Mouse (Mus musculus) left cerebral cortex, adult 11 months (tissue): ENCODE results near the gene Pakap.

Experiments used
- DNase-seq: peaks from one replicate; pipeline ENCODE4 v3.0.0; 2022; ENCODE audit warnings: low spot score

Pakap gene

GRCm38 (mm10) chr4:57715849-57716248 lies 147.9 kb downstream of the Pakap start:
- no peak for DNase-seq

DNA sequence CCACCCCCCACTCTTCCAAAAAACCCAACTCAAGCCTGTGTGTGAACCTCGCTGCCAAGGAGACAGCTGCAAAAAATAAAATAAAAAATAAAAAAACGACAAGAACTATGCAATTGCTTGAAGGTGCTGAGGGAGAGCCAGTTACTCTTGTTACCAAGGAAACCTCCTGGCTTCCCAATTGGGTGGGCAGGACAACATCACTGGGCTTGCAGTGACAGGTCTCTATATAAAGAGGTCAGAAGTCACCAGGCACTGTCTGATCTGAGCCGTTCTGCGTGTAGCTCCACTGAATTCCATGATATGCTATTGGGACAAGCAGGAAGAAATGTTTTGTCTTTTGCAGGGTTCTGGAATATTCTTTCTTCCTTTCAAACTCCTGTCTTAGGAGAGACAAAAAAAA lies 148.8 kb downstream of the Pakap start:
- no peak for DNase-seq

- DNase-seq = no peak
Observed at GRCm38 (mm10) chr4:57717354-57717753, 149.4 kb downstream of the Pakap start, which contains the start of gene Akap2. Akap2 (plus strand) TSS chr4:57717657.

GRCm38 (mm10) chr4:57719370-57719769 lies 151.4 kb downstream of the Pakap start:
- DNase-seq = no peak

DNA sequence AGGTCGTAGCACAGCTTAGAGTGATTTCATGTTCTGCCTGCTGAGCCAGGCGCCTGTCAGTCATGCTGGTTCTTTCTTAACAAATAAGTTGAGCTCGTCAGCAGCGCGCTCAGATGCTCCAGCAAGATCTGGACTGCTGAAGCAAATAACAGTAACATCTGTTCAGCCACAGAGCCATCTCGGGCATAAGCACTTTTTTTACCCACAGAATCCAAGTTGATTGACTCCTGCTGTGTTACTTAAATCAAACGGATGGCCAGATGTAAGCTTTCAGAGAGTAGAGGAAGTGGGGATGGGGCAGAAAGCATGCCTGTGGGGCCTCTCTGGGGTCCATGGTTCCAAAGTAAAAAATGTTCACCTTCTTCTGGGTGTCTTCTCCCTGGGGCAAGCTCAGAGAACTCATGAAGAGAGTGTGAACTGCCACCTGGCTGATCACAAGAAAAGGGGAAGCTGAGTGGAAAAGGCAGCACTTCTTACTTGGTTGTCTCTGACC lies 152.9 kb downstream of the Pakap start:
- no peak for DNase-seq

GRCm38 (mm10) chr4:57722296-57722695 lies 154.3 kb downstream of the Pakap start:
- no peak for DNase-seq

- DNase-seq = no peak
Observed at GRCm38 (mm10) chr4:57723659-57724058, 155.7 kb downstream of the Pakap start.

DNA sequence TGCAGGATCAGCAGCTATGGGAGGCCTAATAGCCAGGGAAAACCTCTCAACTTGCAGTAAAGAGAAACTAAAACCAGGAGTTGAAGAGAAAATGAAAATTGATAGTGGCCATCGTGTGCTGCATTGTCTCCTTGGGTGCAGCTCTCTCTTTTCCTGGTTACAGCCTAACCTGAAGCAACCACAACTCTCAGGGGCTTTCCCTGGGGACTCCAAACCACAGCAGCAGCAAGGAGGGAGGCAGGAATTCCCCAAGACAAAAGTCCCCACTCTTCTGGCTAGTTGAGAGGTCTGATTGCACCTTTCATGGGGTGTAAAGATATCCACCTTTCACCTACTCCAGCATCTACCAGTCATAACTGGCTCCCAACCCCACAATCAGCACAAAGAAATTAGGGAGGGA lies 157.6 kb downstream of the Pakap start:
- DNase-seq = no peak

DNA sequence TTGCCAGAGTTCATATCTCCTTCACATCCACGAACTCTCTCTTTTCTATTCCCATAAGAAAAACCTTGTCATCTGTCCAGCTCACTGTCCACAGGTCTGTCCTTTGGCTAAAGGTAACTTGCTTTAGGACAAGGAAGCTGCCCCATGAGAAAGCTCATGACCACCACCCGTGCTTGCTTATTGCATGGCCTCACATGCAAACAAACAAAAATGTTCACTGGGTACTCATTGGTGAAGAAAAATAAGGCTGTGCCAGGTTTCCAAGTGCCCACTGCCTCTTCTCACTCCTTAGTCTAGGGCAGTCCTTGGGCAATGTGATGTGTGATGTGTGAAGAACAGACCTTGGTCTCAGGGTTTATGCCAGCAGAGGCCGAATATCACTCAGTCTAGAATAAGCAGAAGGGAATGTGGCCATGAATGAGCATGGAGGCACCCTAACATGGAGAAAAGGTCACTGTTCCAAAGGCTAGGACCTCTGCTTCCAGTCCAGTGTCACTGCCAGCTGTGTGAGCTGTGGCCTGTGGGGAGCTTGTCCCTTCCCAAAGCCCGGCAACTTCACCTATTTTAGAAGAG lies 160.7 kb downstream of the Pakap start:
- no peak for DNase-seq

DNA sequence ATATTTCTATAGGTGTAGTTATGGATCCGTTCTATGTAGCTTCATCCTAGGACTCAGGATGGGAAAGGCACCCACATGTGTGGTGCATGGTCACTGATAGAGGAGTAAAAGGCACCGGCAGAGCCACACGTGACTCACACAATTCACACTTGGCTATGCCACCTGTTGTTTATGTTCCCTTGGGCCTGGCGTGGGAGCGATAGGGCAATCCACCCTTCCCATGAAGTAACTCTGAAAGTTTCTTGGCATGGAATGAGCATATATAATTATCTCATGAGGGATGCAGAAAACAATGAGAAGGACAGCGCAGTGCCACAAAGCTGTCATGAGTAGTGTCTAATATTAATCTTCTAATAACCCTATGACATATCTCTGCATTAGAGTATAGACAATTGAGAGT lies 162.1 kb downstream of the Pakap start:
- DNase-seq = no peak

- DNase-seq = no peak
Observed at GRCm38 (mm10) chr4:57730801-57731598, 163.0 kb downstream of the Pakap start.

GRCm38 (mm10) chr4:57732351-57732750 lies 164.4 kb downstream of the Pakap start:
- no peak for DNase-seq

DNA sequence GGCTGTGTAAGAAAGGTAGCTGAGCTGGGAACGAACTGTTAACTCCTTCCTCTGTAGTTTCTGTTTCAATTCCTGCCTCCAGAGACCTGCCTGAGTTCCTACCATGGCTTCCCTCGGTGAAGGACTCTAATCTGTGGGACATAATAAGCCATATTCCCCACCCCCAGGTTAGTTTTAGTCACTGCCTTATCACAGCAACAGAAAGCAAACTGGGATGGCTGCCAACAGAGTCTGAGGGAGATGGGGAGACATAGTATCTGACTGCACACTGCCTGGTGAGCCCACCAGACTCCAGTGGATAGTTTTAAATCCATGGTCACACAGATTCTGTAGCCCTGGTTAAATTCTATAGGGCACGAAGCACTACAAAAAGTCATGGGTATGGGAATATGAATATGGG lies 165.5 kb downstream of the Pakap start:
- DNase-seq = no peak

- no peak for DNase-seq
Observed at GRCm38 (mm10) chr4:57735426-57735825, 167.4 kb downstream of the Pakap start.

- DNase-seq = no peak
Observed at GRCm38 (mm10) chr4:57738856-57739552, 171.0 kb downstream of the Pakap start.

DNA sequence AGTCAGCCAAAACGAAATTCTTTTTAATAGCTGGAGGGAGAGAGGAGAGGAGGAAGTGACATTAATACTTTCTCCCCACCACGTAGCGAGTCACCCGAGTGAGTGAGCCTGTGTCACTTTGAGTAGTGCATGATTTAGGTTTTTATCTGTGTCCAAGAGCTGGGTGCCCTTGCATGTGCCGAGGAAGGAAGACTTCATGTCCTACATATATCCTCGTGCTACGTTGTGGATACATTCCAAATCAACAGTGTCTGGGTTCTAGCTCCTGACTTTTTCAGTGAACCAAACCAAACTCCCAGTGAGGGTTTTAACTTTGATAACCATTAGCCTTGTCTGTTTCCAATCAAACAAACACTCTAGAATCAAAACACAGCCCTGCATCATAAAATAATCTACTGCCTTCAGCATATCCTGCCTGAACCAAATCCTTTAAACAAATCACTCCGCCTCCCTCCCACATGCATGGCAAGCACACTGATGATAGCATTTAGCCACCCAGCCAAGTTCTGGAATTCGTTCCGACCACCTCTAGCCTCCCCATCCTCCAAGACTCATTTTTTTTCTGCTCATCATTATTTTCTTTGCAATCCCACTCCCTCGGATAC lies 175.4 kb downstream of the Pakap start:
- DNase-seq = no peak

DNA sequence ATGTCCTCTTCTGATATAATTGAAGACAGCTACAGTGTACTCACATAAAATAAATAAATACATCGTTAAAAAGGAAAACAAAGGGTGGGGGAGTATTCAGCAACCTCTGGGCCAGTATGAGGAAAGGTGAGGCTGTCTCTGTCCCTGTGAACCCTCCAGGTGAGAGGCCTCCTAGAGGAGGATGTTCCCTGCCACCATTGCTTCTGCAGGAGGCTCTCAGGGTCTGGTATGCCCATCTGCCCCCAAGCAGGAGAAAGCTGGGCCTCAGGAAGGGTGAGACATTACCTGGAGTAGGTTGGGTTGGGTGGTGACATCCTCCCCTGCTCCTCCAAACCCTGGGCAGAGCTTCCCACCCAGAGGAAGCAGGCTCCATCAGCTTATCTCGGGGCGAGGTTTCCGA lies 182.7 kb downstream of the Pakap start:
- DNase-seq = no peak

GRCm38 (mm10) chr4:57751054-57751453 lies 183.1 kb downstream of the Pakap start:
- DNase-seq = no peak

GRCm38 (mm10) chr4:57751566-57751965 lies 183.6 kb downstream of the Pakap start:
- DNase-seq = no peak

DNA sequence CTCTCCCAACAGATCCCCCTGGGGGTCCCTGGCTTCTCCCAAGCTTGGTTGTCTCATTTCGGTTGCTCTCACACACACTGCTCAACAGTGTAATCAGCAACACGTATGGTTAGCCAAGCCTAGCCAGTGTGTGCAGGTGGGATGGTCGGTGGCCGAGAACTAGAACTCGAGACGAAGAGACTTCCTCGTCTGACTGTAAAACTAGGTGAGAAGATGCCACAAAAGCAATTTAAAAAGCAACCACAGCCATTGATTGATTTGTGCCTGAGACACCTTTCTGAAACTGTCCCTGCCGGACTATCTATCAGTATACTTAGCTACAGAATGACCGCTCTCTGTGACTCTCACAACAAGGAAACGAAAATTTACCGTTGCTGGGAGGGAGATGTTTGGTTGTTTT lies 187.1 kb downstream of the Pakap start:
- DNase-seq = no peak

DNA sequence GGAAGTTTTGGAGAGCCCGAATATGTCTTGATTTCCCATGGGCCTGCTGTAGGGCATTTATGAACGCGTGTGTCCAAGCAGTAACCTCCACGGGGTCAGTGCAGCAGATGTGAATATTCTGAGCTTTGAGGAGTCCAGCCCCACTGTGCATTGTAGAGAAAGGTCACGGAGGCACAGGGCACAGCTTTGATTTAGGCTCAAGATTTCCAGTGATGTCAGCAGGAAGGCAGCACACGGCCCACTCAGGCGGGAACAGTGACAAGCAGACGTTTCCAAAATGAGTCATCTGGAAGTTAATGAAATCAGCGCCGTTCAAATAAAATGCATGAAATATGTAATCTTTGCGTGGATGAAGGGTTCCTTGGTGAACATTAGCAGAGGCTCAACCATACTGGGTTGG lies 190.0 kb downstream of the Pakap start:
- DNase-seq = no peak

GRCm38 (mm10) chr4:57762424-57762823 lies 194.4 kb downstream of the Pakap start:
- no peak for DNase-seq

GRCm38 (mm10) chr4:57764392-57764791 lies 196.4 kb downstream of the Pakap start:
- DNase-seq = no peak
